Mouse (Mus musculus): Measurements from ENCODE around the gene Grin2c. TPM values are rescaled to one million over a fixed set of nuclear protein-coding genes. Genes with fewer than 3 reads are reported as not detected.
A peak's percentile ranks its signal among the peaks of the same experiment; 100 is the strongest.

The Grin2c gene
- polyA plus RNA-seq (2015; fragmentation: Nextera tagmentation; extraction: Ambion mirVana) = 0.22 and 0.23 TPM in 2 replicates

DNA sequence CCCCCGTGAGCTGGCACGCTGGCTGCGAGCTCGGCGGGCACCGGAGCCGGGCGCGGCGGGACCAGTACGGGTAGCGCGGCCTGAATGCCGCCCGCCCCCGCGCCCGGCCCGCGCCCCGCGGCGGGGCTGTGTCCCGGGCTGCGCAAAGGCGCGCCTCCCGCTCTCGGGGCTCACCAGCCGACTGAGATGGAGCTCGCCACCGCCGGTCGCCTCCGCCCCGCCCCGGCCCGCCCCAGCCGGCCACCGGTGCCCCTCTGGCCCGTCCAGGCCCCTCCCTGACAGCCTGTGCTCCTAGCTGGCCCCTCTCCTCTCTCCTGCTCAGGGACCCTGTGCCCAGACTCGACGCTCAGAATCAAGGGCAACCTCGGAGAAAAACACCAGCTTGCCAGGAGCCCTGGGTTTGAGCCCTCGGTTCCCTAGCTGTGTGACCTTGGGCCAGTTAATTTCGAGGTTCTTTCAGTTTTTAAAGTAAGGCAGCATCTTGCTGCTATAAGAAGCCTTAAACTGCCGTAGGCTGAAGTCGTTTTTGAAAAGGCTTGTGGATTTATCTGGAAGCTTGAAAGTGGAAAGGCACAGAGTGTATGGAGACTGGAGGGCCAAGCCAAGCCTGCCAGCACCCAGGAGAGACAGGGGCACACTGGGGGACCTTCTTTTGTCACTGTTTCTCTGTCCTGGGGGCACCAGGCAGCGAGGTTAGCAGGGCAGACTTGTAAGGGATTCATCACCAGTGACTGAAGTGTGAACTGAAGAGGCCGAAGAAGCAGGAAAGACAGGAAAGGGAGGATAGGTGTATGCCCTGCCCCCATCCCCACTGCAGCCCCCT, at the start of gene Grin2c:
Grin2c (minus strand) TSS at position 183 of the 823 bp plus-strand sequence.
- peaks cover 14% of the 10 kb centered on the region for H3K36me3 ChIP-seq
- no peak within 1 kb of the TSS for H3K27ac ChIP-seq (replicated peaks)
- H3K4me2 ChIP-seq (replicated peaks) = peak within 1 kb of the TSS; percentile 51
- H3K27me3 ChIP-seq = peaks cover 58% of the 10 kb centered on the region
- ATAC-seq (replicated peaks) = no peak
- no peaks in the 10 kb centered on the region for H3K9me3 ChIP-seq
- peaks cover 30% of the 10 kb centered on the region for H3K4me1 ChIP-seq
- WGBS = 5% methylated on average over 50 of the region's 50 CpGs
- H3K4me3 ChIP-seq = peak within 1 kb of the TSS; percentile 31
- H3K9ac ChIP-seq (replicated peaks) = 0 out of 2 replicates have a peak within 1 kb of the TSS, but pooled peaks have one; percentile 0

DNA sequence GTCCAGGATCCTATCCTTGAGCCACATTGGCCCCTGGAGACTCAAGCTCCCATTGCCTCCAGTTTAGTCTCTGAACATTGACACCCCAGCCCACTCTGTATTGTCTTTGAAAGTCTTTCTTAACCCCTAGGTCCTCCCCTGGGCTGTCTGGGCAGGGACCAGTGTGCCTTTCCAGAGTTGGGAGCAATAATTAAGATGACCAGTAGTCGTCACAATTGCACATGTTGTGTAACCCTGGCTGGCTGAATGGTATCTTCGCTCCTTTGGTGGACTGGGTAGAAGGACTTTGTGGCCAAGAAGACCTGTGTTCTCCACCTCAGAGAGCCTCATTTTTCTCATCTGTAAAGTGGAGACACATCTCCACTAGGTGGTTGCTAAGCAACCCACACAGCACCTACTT, 47.2 kb upstream of the Grin2c start:
- Histone ChIP-seq H3K4me2 (replicated peaks) (no peak overlapping the region), H3K4me3 (no peak overlapping the region), H3K4me1 (peaks cover 11% of the 10 kb centered on the region), H3K27me3 (peaks cover 53% of the 10 kb centered on the region), H3K9ac (replicated peaks) (no peak overlapping the region), H3K27ac (replicated peaks) (no peak overlapping the region), H3K36me3 (no peaks in the 10 kb centered on the region), H3K9me3 (no peaks in the 10 kb centered on the region)
- WGBS = 51% methylated on average over 2 of the region's 2 CpGs
- no peak for ATAC-seq (replicated peaks)

DNA sequence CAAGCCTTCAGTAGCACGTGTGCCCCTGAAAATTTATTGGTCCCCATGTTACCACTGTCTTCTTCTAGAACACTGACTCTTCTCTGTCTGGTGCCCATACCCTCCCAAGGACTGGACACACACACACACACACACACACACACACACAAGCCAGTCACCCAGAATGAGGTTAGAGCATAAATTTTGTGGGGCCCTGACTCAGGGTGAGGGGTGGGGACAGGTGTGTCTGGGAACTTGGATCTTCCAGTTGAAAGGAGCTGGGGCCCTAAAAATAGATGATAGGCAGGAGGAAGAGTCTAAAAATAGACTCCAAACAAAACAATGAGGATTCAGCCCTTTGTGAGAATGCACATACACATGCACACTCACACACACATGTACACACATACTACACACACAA, 41.7 kb upstream of the Grin2c start:
- Histone ChIP-seq H3K9me3 (no peaks in the 10 kb centered on the region), H3K4me2 (replicated peaks) (no peak overlapping the region), H3K27ac (replicated peaks) (no peak overlapping the region), H3K36me3 (no peaks in the 10 kb centered on the region), H3K27me3 (no peaks in the 10 kb centered on the region), H3K9ac (replicated peaks) (no peak overlapping the region), H3K4me3 (no peak overlapping the region), H3K4me1 (no peaks in the 10 kb centered on the region)
- no peak for ATAC-seq (replicated peaks)
- WGBS = 92% methylated on average over 1 of the region's 1 CpGs

DNA sequence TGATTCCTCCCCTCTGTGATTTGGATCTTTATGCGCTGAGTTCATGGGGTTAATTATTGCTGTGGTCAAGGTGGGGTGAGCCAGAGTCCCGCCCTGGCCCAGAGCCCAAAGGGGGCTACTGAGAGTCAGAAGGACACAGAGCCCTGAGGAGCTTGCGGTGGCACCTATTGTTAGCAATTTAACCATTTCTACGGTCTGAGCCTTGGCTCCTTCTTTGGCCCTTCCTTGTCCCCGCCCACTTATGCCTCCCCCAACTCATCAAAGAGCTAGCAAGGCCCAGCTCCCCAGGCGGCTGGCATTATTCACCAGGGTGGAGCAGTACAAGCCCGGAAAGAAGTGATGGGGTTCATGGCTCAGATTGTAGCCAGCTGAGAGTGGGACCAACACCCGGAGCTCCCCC, 39.8 kb upstream of the Grin2c start, which contains the start of gene Otop2:
Otop2 (plus strand) TSS at position 301 of the 400 bp plus-strand sequence.
- Histone ChIP-seq H3K9me3 (no peaks in the 10 kb centered on the region), H3K27ac (replicated peaks) (no peak within 1 kb of the TSS), H3K4me3 (no peak within 1 kb of the TSS), H3K27me3 (no peaks in the 10 kb centered on the region), H3K4me2 (replicated peaks) (no peak within 1 kb of the TSS), H3K4me1 (no peaks in the 10 kb centered on the region), H3K36me3 (no peaks in the 10 kb centered on the region), H3K9ac (replicated peaks) (no peak within 1 kb of the TSS)
- no peak for ATAC-seq (replicated peaks)
- WGBS = 18% methylated on average over 8 of the region's 8 CpGs

DNA sequence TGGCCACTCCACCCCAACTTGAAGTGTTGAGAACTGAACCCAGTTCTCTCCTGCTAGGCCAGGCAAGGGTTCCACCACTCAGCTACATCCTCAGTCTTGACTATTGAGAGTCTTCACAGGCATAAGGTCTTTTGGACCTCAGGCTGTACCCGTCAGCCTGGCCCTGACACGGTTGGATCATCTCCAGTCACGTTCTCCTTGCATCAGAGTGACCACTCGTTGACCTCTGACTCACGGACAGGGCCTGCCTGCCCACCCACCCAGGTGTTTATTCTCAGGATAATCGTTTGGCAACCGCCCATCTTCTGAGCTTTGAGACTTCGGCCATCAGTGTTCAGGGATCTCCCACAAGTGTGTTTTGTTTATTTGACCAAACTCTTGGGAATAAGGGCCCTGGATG, 36.1 kb upstream of the Grin2c start:
- 85% methylated on average over 8 of the region's 8 CpGs for WGBS

DNA sequence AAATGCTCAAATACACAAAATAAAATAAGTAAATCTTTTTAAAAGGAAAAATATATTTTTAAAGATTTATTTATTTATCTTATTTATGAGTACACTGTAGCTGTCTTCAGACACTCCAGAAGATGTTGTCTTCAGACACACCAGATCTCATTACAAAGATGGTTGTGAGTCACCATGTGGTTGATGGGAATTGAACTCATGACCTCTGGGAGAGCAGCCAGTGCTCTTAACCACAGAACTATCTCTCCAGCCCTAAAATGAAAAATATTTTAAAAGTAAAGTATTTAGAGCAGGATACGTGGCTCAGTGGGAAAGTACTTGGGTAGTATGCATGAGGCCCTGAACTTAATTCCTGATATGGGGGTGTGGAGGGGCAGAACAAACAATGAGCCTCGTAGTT, 34.3 kb upstream of the Grin2c start:
- H3K9ac ChIP-seq (replicated peaks) = no peak overlapping the region
- peaks cover 8% of the 10 kb centered on the region for H3K4me1 ChIP-seq
- WGBS = 85% methylated on average over 2 of the region's 2 CpGs
- no peak for ATAC-seq (replicated peaks)
- no peak overlapping the region for H3K4me3 ChIP-seq
- no peaks in the 10 kb centered on the region for H3K9me3 ChIP-seq
- H3K4me2 ChIP-seq (replicated peaks) = no peak overlapping the region
- H3K27ac ChIP-seq (replicated peaks) = no peak overlapping the region
- no peaks in the 10 kb centered on the region for H3K36me3 ChIP-seq
- H3K27me3 ChIP-seq = no peaks in the 10 kb centered on the region

More for the DNA sequence above, 36.1 kb upstream of the Grin2c start:
- ATAC-seq (replicated peaks) = no peak
- H3K4me2 ChIP-seq (replicated peaks) = no peak overlapping the region
- no peak overlapping the region for H3K9ac ChIP-seq (replicated peaks)
- H3K9me3 ChIP-seq = no peaks in the 10 kb centered on the region
- no peaks in the 10 kb centered on the region for H3K36me3 ChIP-seq
- no peak overlapping the region for H3K4me3 ChIP-seq
- no peaks in the 10 kb centered on the region for H3K4me1 ChIP-seq
- no peaks in the 10 kb centered on the region for H3K27me3 ChIP-seq
- H3K27ac ChIP-seq (replicated peaks) = no peak overlapping the region

DNA sequence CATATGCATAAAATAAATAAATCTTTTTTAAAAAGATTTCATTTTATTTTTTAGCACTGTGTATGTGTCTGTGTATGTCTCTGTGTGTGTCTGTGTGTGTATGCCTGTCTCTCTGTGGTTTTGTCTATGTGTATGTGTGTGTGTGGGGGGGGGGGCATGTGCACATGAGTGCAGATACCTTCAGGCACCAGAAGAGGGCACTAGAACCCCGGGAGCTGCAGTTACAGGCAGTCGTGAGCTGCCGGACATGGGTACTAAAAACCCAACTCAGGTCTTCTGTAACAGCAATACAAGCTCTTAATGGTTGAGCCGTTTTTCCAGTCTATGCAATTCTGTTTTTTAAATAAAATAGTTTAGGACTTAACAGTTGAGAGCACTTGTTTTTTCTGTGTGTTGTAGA, 33.7 kb upstream of the Grin2c start:
- Histone ChIP-seq H3K4me2 (replicated peaks) (no peak overlapping the region), H3K4me1 (peaks cover 8% of the 10 kb centered on the region), H3K9ac (replicated peaks) (no peak overlapping the region), H3K36me3 (no peaks in the 10 kb centered on the region), H3K4me3 (no peak overlapping the region), H3K9me3 (no peaks in the 10 kb centered on the region), H3K27me3 (no peaks in the 10 kb centered on the region), H3K27ac (replicated peaks) (no peak overlapping the region)
- no peak for ATAC-seq (replicated peaks)
- WGBS = 80% methylated on average over 4 of the region's 4 CpGs

DNA sequence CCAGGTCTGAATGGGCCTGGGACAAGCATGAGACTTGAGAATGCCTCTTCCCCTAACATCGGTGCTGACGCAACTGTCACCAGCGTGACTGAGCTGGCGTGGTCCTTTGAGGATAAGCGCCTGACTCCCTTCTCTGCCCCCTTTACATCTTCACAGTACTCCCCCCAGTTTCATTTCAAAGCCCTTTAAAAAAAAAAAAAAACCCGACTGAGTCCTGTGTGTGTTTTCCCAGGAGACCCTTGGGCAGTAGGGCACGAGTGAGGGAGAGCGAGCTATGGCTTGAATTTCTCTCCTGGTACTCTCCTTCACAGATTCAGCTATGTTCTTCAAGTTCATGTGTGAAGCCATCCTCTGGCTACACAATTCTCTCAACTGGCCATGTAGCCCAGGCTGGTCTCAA, 31.1 kb upstream of the Grin2c start:
- Histone ChIP-seq H3K4me1 (peaks cover 8% of the 10 kb centered on the region), H3K9ac (replicated peaks) (no peak overlapping the region), H3K36me3 (no peaks in the 10 kb centered on the region), H3K4me2 (replicated peaks) (no peak overlapping the region), H3K9me3 (no peaks in the 10 kb centered on the region), H3K4me3 (no peak overlapping the region), H3K27me3 (no peaks in the 10 kb centered on the region), H3K27ac (replicated peaks) (no peak overlapping the region)
- 75% methylated on average over 8 of the region's 8 CpGs for WGBS
- no peak for ATAC-seq (replicated peaks)

DNA sequence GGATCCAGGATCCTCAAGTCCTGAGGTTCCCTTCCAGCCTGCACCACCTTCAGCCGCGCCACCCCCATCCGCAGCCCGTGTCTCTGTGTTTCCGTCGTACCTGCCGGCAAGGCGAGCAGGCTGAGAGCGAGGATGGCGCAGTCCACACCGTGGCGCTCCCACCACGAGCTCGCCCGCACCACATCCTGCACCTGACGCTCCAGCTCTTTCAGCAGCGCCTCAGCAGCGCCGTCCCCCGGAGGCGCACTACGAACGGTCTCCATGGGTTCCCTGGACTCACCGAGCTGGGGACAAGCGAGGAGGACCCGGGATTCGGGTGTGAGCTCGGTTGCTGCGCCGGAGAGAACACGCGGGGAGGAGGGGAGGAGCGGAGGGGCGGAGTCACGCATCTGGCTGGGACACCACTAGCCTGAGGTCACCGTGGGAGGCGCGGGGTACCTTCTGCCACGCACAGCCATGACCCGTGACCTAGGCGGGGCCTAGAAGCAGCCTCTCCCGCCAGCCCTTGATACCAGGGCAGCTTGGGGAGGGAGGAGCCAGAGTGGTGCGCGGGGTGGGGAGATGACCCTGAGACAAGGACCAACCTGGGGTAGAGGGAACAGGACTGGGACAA, 30.3 kb upstream of the Grin2c start, which contains the start of gene Fads6:
Fads6 (minus strand) TSS at position 450 of the 613 bp plus-strand sequence.
- Histone ChIP-seq H3K27ac (replicated peaks) (no peak within 1 kb of the TSS), H3K36me3 (no peaks in the 10 kb centered on the region), H3K4me3 (peak within 1 kb of the TSS; percentile 49), H3K9me3 (no peaks in the 10 kb centered on the region), H3K9ac (replicated peaks) (peak within 1 kb of the TSS; percentile 55), H3K4me2 (replicated peaks) (peak within 1 kb of the TSS; percentile 81), H3K4me1 (peaks cover 8% of the 10 kb centered on the region), H3K27me3 (no peaks in the 10 kb centered on the region)
- peak; percentile 85 for ATAC-seq (replicated peaks)
- under 1% methylated on average over 44 of the region's 44 CpGs for WGBS

DNA sequence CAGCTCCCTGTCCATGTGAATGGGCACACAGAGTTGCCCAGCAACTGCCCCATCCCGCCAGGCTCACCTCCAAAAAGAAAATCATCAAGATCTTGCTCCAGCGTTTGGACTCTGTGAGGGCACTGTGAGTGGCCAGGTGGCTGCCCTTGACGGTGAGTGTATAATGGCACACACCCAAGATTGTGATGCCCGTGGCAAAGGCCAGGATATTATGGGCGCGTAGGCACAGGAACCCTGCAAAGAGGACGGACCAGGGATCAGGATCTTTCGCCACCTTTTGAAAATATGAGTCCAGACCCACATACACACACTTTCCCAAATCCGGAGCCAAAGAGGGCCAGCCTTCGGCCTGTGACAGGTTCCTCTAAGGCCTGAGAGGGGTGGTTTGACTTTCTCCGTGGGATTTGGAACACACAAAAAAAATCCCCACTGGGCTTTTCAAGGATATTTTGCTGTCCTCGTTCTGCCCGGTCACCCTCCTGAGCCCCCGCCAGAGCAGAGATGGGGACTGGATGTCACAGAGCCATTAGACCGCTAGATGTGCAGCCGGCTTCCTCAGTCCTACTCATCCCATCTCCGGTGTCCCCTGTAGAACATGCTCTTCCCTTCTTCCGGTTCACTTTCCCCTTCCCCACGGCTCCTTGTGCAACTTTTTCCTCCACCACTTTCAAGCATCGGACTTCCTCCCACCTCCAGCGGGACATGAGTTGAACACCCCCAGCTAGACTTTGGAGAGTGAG, 29.6 kb upstream of the Grin2c start:
- 52% methylated on average over 21 of the region's 21 CpGs for WGBS
- H3K27ac ChIP-seq (replicated peaks) = no peak overlapping the region
- ATAC-seq (replicated peaks) = peak; percentile 19; the same call in 1 of the 2 replicates

DNA sequence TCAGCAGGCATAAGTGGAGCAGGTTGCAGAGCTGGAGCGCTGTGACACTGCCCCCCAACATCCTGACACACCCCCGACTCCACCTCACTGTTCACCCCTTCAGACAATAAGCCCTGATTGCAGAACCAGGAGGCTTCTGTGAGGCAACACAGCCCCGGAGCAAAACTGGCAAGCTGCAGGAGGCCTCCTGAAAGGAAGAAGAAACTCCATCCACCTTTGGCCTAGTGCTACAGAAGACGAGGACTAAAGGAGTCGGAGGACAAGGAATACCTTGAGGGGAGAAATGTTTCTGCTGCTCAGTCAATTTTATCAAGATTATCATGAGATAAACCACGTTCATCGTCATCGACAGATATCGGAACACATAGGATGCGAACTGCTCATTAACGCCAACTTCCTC, 28.9 kb upstream of the Grin2c start:
- Histone ChIP-seq H3K27ac (replicated peaks) (no peak overlapping the region), H3K9ac (replicated peaks) (no peak overlapping the region), H3K4me1 (peaks cover 8% of the 10 kb centered on the region), H3K27me3 (no peaks in the 10 kb centered on the region), H3K4me2 (replicated peaks) (no peak overlapping the region), H3K4me3 (no peak overlapping the region), H3K36me3 (no peaks in the 10 kb centered on the region), H3K9me3 (no peaks in the 10 kb centered on the region)
- 88% methylated on average over 11 of the region's 11 CpGs for WGBS
- no peak for ATAC-seq (replicated peaks)

More for the DNA sequence above, 29.6 kb upstream of the Grin2c start:
- Histone ChIP-seq H3K36me3 (no peaks in the 10 kb centered on the region), H3K4me1 (peaks cover 8% of the 10 kb centered on the region), H3K4me3 (peak overlapping the region; percentile 49), H3K27me3 (no peaks in the 10 kb centered on the region), H3K4me2 (replicated peaks) (peak overlapping the region; percentile 81), H3K9me3 (no peaks in the 10 kb centered on the region), H3K9ac (replicated peaks) (peak overlapping the region; percentile 55)

Data from forebrain, embryonic 15.5 days (tissue).